Mouse (Mus musculus) duodenum, adult 2 months (tissue): ENCODE measurements around the gene Olfr430. TPM values are rescaled to one million over a fixed set of nuclear protein-coding genes. Genes with fewer than 3 reads are reported as not detected.

ENCODE experiments used
- polyA plus RNA-seq: library from polyadenylated mRNA; depleted of rRNA; stranded (reverse); fragments of >200 nt; gene quantifications from 2 replicates; pipeline ENCODE4 v1.2.3, GENCODE M21; 2012; ENCODE audit warnings: low replicate concordance; rRNA removed

Gene Olfr430
- not detected in 2 replicates for polyA plus RNA-seq

GRCm38 (mm10) chr1:174066305-174066704 is at the start of gene Olfr430:
TSS of gene Olfr430 (plus strand) at chr1:174066605.

GRCm38 (mm10) chr1:174031698-174032097 is 34.7 kb upstream of the Olfr430 start, which contains the start of gene Ifi205:
TSS of gene Ifi205 (minus strand) at chr1:174031810.

GRCm38 (mm10) chr1:174040523-174041177 is 25.8 kb upstream of the Olfr430 start, which contains the start of gene Olfr433:
TSS of gene Olfr433 (plus strand) at chr1:174040705.

GRCm38 (mm10) chr1:174048893-174049292 is 17.5 kb upstream of the Olfr430 start, which contains the start of gene Olfr432:
TSS of gene Olfr432 (plus strand) at chr1:174049205.

GRCm38 (mm10) chr1:174084031-174084430 is 17.6 kb downstream of the Olfr430 start, which contains the start of gene Olfr429:
TSS of gene Olfr429 (plus strand) at chr1:174084331.

DNA sequence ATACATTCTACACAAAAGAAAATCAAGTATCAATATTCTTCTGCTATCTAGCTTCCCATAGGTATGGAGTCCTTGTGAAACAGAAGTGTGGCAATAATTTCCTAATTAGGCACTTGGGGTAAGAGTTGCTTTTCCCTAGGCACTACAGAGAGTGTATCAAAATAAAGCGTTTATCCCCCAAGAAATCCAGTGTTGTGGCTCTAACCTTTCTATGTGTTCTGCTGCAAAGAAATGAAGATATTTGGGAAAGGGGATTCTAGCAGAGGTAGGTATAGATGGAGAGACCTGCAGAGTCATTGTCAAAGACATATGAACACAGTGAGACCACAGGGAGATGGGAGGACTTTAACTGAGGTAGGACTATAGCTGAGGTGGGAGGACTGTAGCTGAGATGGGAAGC is 30.2 kb downstream of the Olfr430 start, which contains the start of gene Olfr427:
Olfr427 (plus strand) TSS at position 301 of the 400 bp plus-strand sequence.

GRCm38 (mm10) chr1:174121062-174121461 is 54.7 kb downstream of the Olfr430 start, which contains the start of gene Olfr231:
TSS of gene Olfr231 (minus strand) at chr1:174121162.

Other genes starting within 250 kb of the Olfr430 start
- gene Ifi211, start 153.6 kb upstream of the Olfr430 start, polyA plus RNA-seq: not detected in 2 replicates
- 0.24 and 0.25 TPM in 2 replicates for gene Mndal, start 124.1 kb upstream of the Olfr430 start, polyA plus RNA-seq
- gene Ifi203, start 123.9 kb upstream of the Olfr430 start, polyA plus RNA-seq: 0.63 and 0.75 TPM in 2 replicates
- not detected in 2 replicates for gene Ifi202b, start 83.9 kb upstream of the Olfr430 start, polyA plus RNA-seq
- gene Ifi205, start 34.8 kb upstream of the Olfr430 start, polyA plus RNA-seq: 0.07 and 0.09 TPM in 2 replicates
- gene Olfr433, start 25.9 kb upstream of the Olfr430 start, polyA plus RNA-seq: 0.04 TPM in 1 of 2 replicates, not detected in the other
- gene Olfr432, start 17.4 kb upstream of the Olfr430 start, polyA plus RNA-seq: not detected in 2 replicates
- not detected in 2 replicates for gene Olfr429, start 17.7 kb downstream of the Olfr430 start, polyA plus RNA-seq
- not detected in 2 replicates for gene Olfr427, start 30.3 kb downstream of the Olfr430 start, polyA plus RNA-seq
- not detected in 2 replicates for gene Olfr231, start 54.6 kb downstream of the Olfr430 start, polyA plus RNA-seq
- not detected in 2 replicates for gene Olfr424, start 64.9 kb downstream of the Olfr430 start, polyA plus RNA-seq
- not detected in 2 replicates for gene Olfr420, start 89.0 kb downstream of the Olfr430 start, polyA plus RNA-seq
- not detected in 2 replicates for gene Spta1, start 106.2 kb downstream of the Olfr430 start, polyA plus RNA-seq
- not detected in 2 replicates for gene Olfr419, start 185.5 kb downstream of the Olfr430 start, polyA plus RNA-seq